Mouse (Mus musculus): ENCODE results near the gene Spata4. TPM values are rescaled to one million over a fixed set of nuclear protein-coding genes. Genes with fewer than 3 reads are reported as not detected.
"Not testable (repeated sequence)": the region's sequence is repeated elsewhere in the genome, so short reads cannot be mapped to it uniquely, and the experiment has no call there.

Gene Spata4
- total and polyA plus RNA-seq, 2 experiments from 2014 or later: 0.48 TPM; not detected in 1

DNA sequence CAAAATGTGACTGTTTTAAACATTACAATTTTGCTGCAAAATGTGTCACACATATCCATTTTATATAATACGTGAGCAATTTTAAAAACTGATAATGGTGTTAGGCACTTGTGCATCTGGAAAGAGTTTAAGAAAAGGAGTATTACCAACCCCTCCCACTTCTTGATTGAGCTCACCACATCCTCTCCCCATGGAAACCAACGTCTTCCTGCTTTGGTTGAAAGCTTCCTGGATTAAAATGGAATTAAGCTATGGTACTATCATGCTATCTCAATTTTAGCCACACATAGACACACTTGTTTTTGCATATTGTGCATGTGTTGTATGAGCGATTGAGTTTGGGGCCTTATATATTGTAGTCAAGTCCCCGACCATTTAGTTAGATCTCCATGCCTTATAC lies 2.9 kb downstream of the Spata4 start:
- no peak for ATAC-seq
- H3K4me1 ChIP-seq (ENCODE audit: insufficient read depth): peaks cover 7% of the 10 kb centered on the region
- 80% methylated on average over 4 of the region's 4 CpGs for WGBS

GRCm38 (mm10) chr8:54609336-54609735 lies 8.8 kb downstream of the Spata4 start:
- Histone ChIP-seq H3K27me3 (ENCODE audit: insufficient read depth, low read length) (no peaks in the 10 kb centered on the region), H3K9me3 (ENCODE audit: low read length) (no peaks in the 10 kb centered on the region), H3K36me3 (ENCODE audit: insufficient read depth) (no peaks in the 10 kb centered on the region), H3K4me1 (ENCODE audit: insufficient read depth) (no peaks in the 10 kb centered on the region), H3K27ac (ENCODE audit: low read depth, low read length) (no peak overlapping the region), H3K9ac (no peak overlapping the region), H3K4me3 (ENCODE audit: low read depth, low read length) (no peak overlapping the region), H3K4me2 (ENCODE audit: low read depth) (no peak overlapping the region)
- DNase-seq: no peak
- WGBS: 80% methylated on average over 2 of the region's 2 CpGs
- no peak for ATAC-seq
- no peak for TF ChIP-seq CTCF (IDR thresholded peaks at IDR 0.05; ENCODE audit: low read depth)

More for the DNA sequence above, 2.9 kb downstream of the Spata4 start:
- H3K9me3 ChIP-seq (ENCODE audit: low read length): no peaks in the 10 kb centered on the region
- H3K27ac ChIP-seq (ENCODE audit: low read depth, low read length): no peak overlapping the region
- no peaks in the 10 kb centered on the region for H3K36me3 ChIP-seq (ENCODE audit: insufficient read depth)
- no peak for DNase-seq
- no peak overlapping the region for H3K4me2 ChIP-seq (ENCODE audit: low read depth)
- no peak overlapping the region for H3K4me3 ChIP-seq (ENCODE audit: low read depth, low read length)
- no peaks in the 10 kb centered on the region for H3K27me3 ChIP-seq (ENCODE audit: insufficient read depth, low read length)
- TF ChIP-seq CTCF (IDR thresholded peaks at IDR 0.05; ENCODE audit: low read depth): no peak
- no peak overlapping the region for H3K9ac ChIP-seq

GRCm38 (mm10) chr8:54610238-54610637 lies 9.7 kb downstream of the Spata4 start:
- Histone ChIP-seq H3K4me2 (ENCODE audit: low read depth) (no peak overlapping the region), H3K4me3 (ENCODE audit: low read depth, low read length) (no peak overlapping the region), H3K27me3 (ENCODE audit: insufficient read depth, low read length) (no peaks in the 10 kb centered on the region), H3K36me3 (ENCODE audit: insufficient read depth) (no peaks in the 10 kb centered on the region), H3K9me3 (ENCODE audit: low read length) (no peaks in the 10 kb centered on the region), H3K27ac (ENCODE audit: low read depth, low read length) (no peak overlapping the region), H3K4me1 (ENCODE audit: insufficient read depth) (no peaks in the 10 kb centered on the region), H3K9ac (no peak overlapping the region)
- no peak for DNase-seq
- TF ChIP-seq CTCF (IDR thresholded peaks at IDR 0.05; ENCODE audit: low read depth): no peak
- WGBS: 68% methylated on average over 4 of the region's 4 CpGs
- ATAC-seq: no peak

DNA sequence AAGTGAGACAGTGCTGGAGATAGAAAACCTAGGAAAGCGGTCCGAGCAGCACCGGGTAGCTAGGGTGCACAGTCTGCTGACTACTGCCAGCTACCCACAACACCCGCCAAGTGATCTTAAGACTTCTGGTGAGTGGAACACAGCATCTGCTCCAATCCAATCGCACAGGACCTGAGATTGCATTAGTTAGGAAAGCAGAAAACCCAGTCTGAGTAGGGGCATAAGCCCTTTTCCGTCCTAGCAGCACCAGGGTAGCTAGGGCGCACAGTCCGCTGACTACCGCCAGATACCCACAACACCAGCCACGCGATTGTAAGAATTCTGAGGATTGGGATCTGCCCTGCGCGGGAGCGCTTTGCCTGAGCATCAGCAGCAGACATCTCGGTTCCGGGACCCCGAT lies 16.1 kb downstream of the Spata4 start:
- not testable (repeated sequence) for H3K9me3 ChIP-seq (ENCODE audit: low read length); DNase-seq; H3K4me1 ChIP-seq (ENCODE audit: insufficient read depth); H3K27me3 ChIP-seq (ENCODE audit: insufficient read depth, low read length); H3K4me3 ChIP-seq (ENCODE audit: low read depth, low read length); H3K27ac ChIP-seq (ENCODE audit: low read depth, low read length); H3K4me2 ChIP-seq (ENCODE audit: low read depth); H3K36me3 ChIP-seq (ENCODE audit: insufficient read depth); H3K9ac ChIP-seq; ATAC-seq
- 96% methylated on average over 17 of the region's 17 CpGs for WGBS

GRCm38 (mm10) chr8:54638634-54639033 lies 38.1 kb downstream of the Spata4 start:
- TF ChIP-seq CTCF (IDR thresholded peaks at IDR 0.05; ENCODE audit: low read depth): no peak
- 39% methylated on average over 4 of the region's 4 CpGs for WGBS
- no peak for ATAC-seq

More at GRCm38 (mm10) chr8:54638634-54639033, 38.1 kb downstream of the Spata4 start:
- Histone ChIP-seq H3K27me3 (ENCODE audit: insufficient read depth, low read length) (no peaks in the 10 kb centered on the region), H3K4me3 (ENCODE audit: low read depth, low read length) (no peak overlapping the region), H3K4me2 (ENCODE audit: low read depth) (no peak overlapping the region), H3K9me3 (ENCODE audit: low read length) (no peaks in the 10 kb centered on the region), H3K4me1 (ENCODE audit: insufficient read depth) (no peaks in the 10 kb centered on the region), H3K36me3 (ENCODE audit: insufficient read depth) (peaks cover 4% of the 10 kb centered on the region; the same call in 1 of the 2 replicates), H3K9ac (no peak overlapping the region), H3K27ac (ENCODE audit: low read depth, low read length) (no peak overlapping the region)
- no peak for DNase-seq

Other genes starting within 250 kb of the Spata4 start
- gene Asb5, start 71.2 kb upstream of the Spata4 start, total RNA-seq (2014; rRNA removed): 1.8 and 2.2 TPM in 2 replicates
- 8.4 and 10.2 TPM in 2 replicates for gene Asb5, start 71.2 kb upstream of the Spata4 start, polyA plus RNA-seq (2015; fragmentation: Nextera tagmentation; extraction: Ambion mirVana)
- gene Spcs3, start 70.8 kb upstream of the Spata4 start, total RNA-seq (2014; rRNA removed): 39.4 and 48.5 TPM in 2 replicates
- 29.9 and 39.3 TPM in 2 replicates for gene Spcs3, start 70.8 kb upstream of the Spata4 start, polyA plus RNA-seq (2015; fragmentation: Nextera tagmentation; extraction: Ambion mirVana)